Mouse (Mus musculus): ENCODE results near the gene Catsperg1.
A peak's percentile ranks its signal among the peaks of the same experiment; 100 is the strongest.
"Not testable (repeated sequence)": the region's sequence is repeated elsewhere in the genome, so short reads cannot be mapped to it uniquely, and the experiment has no call there.

Gene Catsperg1

DNA sequence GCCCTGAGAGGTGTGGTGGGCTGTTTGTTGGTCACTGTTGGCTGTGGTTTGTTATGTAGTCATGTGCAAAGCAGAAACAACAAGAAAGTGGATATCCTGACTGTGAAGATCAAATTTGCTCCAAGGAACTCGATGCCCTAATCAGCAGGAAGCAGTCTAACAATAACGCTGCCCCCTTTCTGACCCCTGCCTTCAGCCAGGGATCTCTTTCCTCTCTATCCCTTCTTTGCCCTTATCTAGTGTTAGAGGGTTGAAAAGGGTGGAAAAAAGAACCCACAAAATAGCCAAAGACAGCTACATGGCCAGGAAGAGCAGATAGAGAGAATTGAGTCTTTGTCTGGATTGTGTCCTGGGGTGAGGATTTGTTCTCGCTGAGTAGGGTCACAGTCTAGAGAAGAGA lies 16.7 kb upstream of the Catsperg1 start:
- no peak for DNase-seq (ENCODE audit: low spot score in 2 of 2)

GRCm38 (mm10) chr7:29228202-29228601 lies 14.4 kb upstream of the Catsperg1 start:
- DNase-seq (ENCODE audit: low spot score in 2 of 2), result no peak

GRCm38 (mm10) chr7:29225520-29225919 lies 11.7 kb upstream of the Catsperg1 start:
- DNase-seq (ENCODE audit: low spot score in 2 of 2), result no peak

DNA sequence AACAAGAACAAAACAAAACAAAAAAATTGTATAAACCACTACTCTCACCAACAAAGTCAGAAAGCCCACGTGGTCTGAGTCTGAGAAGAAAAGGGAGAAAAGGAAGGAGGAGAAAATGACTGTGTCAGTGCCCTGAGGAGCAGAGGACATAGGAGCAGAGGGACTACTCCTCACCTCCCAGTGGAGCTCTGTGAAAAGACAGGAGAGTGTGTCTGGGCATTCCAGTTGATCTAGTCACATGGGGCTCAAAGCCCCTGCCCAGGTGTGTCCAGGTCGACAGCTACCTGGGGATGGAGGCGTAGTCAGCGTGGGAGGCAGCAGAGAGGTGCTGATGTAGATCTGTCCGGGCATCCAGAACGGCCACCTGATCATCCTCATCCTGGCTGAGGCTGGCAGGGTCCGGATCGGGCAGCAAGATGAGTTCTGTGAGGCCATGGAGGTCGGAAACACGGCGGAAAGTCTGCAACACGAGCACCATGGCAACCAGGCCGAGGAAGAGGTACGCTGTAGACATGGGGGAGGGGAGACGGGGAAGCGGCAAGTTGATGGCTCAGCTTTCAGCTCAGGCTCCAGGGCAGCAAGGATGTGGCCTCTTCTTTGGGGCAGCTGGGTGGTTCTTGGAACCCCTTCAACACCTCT lies 11.0 kb upstream of the Catsperg1 start:
- no peak for DNase-seq (ENCODE audit: low spot score in 2 of 2)

- no peak for DNase-seq (ENCODE audit: low spot score in 2 of 2)
These were observed 1.0 kb upstream of the Catsperg1 start for GRCm38 (mm10) chr7:29214846-29215245.

GRCm38 (mm10) chr7:29214236-29214635 lies 401 bp upstream of the Catsperg1 start:
- DNase-seq (ENCODE audit: low spot score in 2 of 2), result no peak

- DNase-seq (ENCODE audit: low spot score in 2 of 2), result not testable (repeated sequence)
These were observed 867 bp downstream of the Catsperg1 start for GRCm38 (mm10) chr7:29212775-29213560.

- DNase-seq (ENCODE audit: low spot score in 2 of 2), result no peak
These were observed 1.6 kb downstream of the Catsperg1 start for GRCm38 (mm10) chr7:29212199-29212765.

- DNase-seq (ENCODE audit: low spot score in 2 of 2), result peak; percentile 64 to 71
These were observed 2.2 kb downstream of the Catsperg1 start for GRCm38 (mm10) chr7:29211415-29212198.

- not testable (repeated sequence) for DNase-seq (ENCODE audit: low spot score in 2 of 2)
These were observed 2.8 kb downstream of the Catsperg1 start for GRCm38 (mm10) chr7:29211013-29211412.

DNA sequence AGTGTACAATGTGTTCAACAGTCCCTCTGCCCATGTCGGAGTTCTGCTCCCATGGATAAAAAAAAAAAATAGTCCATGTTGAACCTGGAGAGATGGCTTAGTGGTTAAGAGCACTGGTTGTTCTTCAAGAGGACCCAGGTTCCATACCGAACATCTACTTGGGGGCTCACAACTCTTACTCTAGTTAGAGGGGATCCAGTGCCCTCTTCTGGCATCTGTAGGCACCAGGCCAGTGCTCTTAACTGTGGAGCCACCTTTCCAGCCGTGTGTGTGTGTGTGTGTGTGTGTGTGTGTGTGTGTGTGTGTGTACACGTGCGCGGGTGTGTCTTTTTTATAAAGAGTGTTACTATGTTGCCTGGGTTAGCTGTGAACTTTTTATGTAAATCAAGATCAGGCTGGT lies 11.3 kb downstream of the Catsperg1 start:
- DNase-seq (ENCODE audit: low spot score in 2 of 2), result no peak

- DNase-seq (ENCODE audit: low spot score in 2 of 2), result not testable (repeated sequence)
These were observed 19.6 kb downstream of the Catsperg1 start for GRCm38 (mm10) chr7:29194230-29194629.

GRCm38 (mm10) chr7:29181323-29181722 lies 32.5 kb downstream of the Catsperg1 start:
- DNase-seq (ENCODE audit: low spot score in 2 of 2), result not testable (repeated sequence)

GRCm38 (mm10) chr7:29180854-29181236 lies 33.0 kb downstream of the Catsperg1 start:
- DNase-seq (ENCODE audit: low spot score in 2 of 2), result no peak

DNA sequence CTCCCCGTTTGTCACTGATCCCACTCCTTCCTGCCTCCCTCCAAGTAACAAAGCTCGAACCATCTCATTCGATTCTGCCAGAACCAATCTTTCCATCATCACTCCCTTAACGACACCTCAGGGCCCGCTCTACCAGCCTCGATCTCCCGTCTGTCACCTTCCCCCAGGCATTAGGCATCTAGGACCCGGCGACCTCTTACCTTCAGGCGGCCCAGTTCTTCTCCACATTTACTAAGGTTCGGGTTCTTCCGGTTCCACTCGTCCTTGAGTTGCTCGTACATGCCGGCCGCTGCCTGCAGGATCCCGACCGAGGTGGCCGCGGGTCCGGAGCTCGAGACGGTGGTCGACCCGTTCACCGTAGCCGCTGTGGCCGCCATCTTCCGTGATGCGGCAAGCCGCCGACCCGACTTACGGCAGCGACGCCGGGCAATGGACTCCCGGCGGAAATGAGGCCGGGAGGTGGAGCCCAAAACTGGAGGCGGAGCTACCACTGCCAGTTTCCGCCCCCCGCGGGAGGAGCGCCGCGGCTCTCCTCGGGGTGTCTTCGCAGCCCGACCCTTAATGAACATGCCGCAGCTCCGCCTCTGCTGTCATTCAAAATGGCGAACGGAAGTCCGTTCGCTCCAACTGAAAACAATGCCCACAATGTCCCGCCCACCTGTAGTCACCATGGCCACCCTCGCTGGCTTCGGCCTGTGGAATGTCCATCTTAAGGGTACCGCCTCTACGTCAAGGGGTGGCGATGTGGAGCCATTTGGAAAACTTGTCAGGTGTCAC lies 33.6 kb downstream of the Catsperg1 start, which contains the start of gene Psmd8:
Psmd8 (minus strand) TSS at position 625 of the 777 bp plus-strand sequence.
- DNase-seq (ENCODE audit: low spot score in 2 of 2), result peak; percentile 93 to 94

GRCm38 (mm10) chr7:29179323-29179722 lies 34.5 kb downstream of the Catsperg1 start:
- DNase-seq (ENCODE audit: low spot score in 2 of 2), result no peak

DNA sequence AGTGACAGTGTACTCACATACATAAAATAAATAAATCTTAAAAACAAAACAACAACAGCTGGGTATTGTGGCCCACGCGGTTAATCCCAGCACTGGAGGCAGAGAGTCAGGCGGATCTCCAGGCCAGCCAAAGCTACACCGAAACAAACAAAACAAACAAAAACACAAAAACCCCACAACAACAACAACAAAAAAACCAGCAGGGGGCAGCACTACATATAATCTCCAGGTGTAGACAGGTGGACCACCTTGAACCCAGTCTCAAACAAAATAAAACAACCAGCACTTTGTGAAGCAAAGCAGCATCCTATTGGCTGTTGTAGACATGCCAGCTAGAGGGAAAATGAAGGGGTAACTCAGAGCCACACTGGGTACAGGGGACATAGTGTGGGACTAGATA lies 35.7 kb downstream of the Catsperg1 start:
- DNase-seq (ENCODE audit: low spot score in 2 of 2), result no peak

GRCm38 (mm10) chr7:29172390-29173016 lies 41.3 kb downstream of the Catsperg1 start:
- no peak for DNase-seq (ENCODE audit: low spot score in 2 of 2)

DNA sequence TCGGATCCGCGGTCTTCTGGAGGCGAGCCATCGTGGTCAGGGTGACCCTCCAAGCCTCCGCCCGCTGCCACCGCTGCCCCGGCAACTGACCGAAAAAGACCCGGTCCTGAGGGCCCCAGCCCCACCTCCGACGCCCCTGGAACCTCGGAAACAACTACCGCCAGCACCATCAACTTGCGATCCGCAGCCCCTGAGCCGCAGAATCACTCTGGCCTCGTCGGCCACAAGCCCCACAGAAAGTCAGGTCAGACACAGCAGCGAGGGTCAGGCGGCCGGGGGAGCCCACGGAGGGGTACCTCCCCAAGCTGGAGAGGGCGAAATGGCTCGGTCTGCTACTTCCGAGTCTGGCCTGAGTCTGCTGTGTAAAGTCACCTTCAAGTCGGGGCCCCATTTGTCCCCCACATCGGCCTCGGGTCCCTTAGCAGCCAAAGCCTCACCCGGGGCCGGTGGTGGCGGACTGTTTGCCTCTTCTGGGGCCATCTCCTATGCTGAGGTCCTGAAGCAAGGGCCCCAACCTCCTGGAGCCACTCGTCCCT lies 42.2 kb downstream of the Catsperg1 start:
- DNase-seq (ENCODE audit: low spot score in 2 of 2), result no peak

- DNase-seq (ENCODE audit: low spot score in 2 of 2), result no peak
These were observed 42.9 kb downstream of the Catsperg1 start for GRCm38 (mm10) chr7:29170755-29171561.
